Mouse (Mus musculus) thymus, postnatal 0 days (tissue): ENCODE measurements around the gene Tmem238. TPM values are rescaled to one million over a fixed set of nuclear protein-coding genes. Genes with fewer than 3 reads are reported as not detected.

ENCODE experiments used
- DNase-seq: peaks from one replicate; pipeline ENCODE4 v3.0.0-alpha.2; 2015; ENCODE audit warnings: low spot score
- polyA plus RNA-seq: library from polyadenylated mRNA; unstranded; fragments of >200 nt; fragmentation: Nextera tagmentation; extraction: Ambion mirVana; gene quantifications from 2 replicates; pipeline ENCODE4 v1.2.1, GENCODE M21; 2015

Gene Tmem238
- polyA plus RNA-seq, 1 experiment from 2014 or later = 9.6 TPM

DNA sequence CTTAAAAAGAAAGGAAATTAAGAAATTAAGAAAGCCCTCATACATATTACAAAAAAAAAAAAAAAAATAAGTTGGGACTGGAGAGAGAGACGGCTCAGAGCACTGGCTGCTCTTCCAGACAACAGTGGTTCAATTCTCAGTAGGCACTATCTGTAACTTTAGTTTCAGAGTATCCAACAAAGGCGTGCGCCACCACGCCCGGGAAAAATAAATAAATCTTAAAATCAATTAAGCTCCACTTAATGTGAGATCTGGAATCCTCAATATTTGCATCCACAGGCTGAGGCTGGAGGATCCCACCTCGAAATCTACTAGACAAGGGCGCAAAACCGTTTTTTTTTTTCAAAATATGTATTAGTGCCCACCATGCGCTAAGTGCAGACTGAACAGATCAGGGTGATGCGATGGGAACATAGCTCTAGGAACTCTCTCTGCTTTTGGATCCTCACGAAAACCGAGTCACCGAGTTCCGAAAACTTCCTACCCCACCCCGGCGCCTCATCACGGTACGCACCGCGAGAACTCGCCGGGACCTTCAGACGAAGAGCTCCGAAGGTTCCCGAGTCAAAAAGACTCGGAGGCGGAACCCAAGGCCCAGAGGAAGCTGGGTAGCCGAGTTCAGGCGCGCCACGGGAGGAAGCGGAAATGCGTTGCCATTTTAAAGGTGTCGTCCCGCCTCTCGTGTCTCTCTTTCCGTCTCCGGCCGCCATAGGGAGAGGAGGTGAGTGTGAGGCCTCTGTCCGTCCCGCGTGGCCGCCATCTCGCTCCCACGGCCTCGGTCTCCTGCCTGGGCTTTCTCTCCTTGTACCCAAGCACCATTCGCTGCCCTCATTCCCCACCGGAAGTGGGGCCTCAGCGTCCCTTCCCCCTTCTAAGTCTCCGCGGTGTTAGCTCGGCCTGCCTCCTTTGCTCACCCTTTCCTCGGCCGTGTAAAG lies 3.1 kb upstream of the Tmem238 start, which contains the start of gene Rpl28:
TSS of gene Rpl28 (plus strand) at position 597 of the 935 bp plus-strand sequence.
- peak; percentile 98 for DNase-seq

DNA sequence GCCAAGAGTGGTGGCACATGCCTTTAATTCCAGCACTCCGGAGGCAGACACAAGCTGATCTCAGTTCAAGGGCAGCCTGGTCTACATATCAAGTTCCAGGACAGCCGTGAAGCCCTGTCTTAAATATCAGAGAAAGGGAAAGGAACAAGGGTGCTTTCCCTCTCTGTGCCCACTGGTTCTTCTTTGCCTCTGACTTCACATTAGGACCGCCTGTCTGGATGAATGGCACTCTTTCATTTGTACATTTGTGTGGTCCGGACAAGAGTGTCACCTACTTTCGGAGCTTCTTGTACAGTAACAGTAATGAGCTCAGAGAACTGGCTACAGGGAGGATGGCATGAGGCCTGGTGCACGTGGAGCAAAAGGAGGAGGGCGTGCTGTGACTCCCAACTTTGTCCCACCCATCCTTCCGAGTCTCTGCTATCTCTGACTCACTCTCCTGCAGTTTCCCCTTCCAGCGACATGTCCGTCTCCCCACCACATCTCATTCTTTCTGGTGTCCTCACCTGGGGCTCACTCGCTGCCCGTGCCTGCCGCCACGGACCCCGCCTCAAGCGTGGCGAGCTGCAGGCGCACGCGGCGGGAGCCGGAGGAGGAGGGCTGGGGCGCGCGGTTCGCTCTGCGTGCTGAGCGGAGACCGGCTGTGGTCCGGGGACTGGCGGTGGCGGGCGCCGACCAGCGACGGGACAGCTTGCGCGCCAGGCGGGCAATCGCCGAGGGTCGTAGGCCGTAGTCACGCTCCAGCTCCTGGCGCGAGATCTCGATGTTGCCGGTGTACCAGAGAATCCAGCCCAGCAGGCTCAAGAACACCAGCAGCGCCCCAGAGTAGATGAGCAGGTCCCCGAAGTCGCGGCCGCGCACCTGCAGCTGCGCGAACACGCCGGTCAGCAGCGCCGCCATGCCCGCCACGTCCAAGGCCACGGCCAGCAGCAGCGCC lies 689 bp downstream of the Tmem238 start:
- peak; percentile 32 for DNase-seq

DNA sequence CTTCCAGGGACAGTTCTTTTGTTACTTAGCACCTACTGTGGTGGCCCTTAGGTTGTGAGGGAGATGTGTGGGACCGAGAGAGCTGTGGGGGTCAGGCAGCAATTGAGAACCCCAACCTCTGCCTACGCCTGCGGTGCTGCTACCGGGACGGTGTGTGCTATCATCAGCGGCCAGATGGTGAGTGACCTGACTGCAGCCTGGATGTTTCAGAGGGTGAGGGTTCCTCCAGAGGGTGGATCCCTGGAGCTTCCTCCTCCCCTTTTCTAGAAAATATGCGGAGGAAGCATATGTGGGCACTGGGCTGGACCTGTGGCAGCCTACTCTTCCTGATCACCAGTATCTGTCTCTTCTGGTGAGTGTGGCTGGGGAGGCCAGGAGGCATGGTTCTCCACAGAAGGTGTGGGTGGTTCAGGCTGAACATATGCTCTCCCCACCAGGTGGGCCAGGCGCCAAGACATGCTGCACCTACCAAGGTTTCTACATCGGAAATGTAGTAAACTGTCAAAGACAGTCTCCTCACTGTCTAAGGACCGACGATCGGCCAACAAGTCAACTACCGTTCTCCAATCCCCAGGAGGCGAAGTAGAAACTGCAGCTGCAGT lies 5.7 kb downstream of the Tmem238 start:
- DNase-seq = no peak

DNA sequence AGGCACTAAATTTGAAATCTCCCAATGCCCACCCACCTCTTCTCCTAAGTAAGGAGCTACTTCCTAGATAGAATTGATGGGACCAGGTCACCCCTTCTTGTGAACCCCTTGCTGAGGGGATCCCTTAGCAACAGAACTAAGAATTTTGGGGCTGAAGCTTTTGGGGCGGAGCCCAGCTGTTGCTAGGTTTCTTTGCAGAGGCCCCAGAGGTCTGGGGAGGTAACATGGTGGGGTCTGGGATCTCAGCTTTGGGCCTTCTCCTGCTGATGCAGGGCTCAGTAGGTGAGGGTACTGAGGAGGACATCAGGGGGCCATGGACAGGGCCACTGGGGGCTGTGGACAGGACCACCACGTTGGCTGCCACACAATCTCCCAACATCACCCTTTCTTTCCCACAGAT lies 6.7 kb downstream of the Tmem238 start, which contains the start of the genes Il11 and Tmem190:
TSS of gene Il11 (minus strand) at position 101 of the 400 bp plus-strand sequence.
TSS of gene Tmem190 (plus strand) at position 179 of the 400 bp plus-strand sequence.
- no peak for DNase-seq

DNA sequence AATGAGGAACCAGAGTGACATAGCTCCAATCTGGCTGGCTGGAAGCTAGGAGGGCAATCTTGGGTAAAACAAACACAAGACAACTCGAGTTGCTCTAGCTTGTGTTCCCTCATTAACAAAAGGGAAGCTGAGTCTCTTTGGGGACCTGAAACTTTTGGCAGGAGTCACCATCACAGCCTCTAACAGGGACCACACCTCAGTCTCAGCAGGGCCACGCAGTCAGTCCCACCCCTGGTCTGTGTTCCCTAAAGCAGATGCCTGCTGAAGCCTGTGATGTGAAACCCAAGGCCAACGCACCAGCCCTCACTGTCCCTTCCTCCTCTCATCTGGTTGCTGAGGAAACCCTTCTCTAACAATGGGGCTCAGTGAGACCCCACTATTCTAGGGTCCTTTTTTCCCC lies 7.3 kb downstream of the Tmem238 start:
- DNase-seq = no peak

DNA sequence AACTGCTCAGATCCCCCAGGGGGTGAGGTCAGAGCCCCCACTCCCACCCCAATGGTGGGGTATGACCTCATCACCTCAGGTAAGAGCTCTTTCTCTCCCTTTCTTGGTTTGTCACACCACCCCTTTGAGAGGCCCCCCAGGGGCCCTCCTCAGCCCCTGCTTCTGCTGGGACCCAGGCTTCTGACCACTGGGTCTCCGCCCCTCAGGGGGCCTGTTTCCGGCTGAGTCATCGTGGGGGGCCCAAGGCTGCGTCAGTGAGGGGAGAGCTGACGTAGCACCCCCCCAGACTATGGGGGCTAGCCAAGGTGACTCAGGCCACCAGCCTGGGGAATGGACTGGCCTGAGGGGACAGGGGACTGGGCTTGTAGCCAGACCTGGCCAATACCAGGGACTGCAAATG lies 9.5 kb downstream of the Tmem238 start:
- DNase-seq = peak; percentile 15

DNA sequence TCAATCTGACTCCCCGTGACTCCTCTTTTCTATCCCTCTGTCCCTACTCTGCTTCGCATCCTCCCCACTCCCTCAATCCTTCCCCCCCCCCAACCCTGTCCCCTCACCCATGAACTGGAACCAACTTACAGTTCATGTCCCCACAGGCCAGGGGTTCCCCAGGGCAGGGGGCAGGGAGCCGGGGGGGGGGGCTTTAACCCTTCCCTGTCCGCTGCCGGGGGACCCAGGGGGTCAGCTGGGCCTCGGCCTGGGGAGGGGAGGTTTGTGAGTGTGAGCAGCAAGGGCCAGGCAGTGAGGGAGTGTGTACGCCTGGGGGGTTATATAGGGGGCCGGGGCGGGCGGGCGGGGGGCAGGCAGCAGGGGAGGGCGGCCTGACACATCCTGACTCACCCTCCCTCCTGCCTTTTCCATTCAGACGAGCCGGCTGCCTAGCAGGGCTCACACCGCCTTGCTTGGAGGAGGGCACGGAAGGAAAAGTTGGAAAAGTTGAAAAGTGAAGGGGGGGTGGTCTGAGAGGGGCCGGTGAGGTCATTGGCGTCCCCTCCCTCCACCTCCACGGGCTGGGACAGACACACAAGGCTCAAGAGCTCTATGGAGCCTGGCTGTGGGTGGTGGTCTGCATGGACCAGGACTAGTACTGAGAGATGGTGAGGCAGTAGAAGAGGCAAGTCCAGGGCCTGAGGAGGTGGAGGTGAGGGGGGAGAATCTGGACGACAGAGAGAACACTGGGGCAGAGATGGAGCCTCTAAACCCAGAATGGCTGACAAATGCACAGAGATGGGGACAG lies 11.4 kb downstream of the Tmem238 start:
- DNase-seq = no peak

DNA sequence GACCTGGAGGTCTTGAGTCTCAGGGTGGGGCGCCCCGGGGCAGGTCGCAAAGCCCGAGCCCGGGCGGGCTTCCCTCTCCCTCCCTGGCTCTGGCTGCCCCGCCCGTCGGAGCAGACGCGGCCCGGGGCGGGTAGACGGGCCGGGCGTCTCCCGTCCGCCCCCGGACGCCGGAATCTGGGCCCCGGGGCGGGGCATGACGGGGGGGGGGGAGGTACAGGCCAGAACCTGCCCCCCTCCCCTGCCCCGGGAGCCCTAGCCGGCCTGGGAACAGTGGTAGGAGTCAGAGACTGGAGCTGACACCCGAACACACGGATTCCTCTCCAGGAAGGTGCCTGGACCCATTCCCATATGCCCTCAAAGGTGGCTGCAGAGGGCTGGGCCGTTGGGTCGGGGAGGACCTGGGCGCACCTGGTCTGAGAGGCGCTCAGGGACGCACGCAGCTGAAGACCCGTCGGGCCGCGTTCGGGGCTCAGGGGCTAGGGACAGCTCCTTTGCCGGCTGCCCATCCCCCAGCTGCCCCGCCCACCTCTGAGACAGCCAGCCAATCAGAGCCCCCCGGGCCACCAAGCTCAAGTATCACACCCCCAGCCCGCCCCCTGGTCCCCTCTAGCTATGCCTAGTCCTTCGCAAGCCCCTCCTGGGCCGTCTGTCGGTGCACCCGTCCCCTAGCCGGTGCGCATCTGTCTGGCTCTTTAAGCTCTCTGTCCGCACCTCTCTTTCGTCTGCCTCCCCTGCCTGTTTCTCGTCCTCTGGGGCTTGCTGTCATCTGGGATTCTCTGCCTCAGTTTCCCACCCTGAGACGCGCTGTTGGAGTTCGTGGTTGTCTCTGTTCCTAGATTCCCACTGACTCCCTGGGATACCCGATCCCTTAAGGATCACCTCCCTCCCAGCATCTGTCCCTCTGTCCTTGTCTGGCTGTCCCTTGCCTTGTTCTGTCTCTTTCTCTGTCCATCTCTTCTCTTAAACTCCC lies 12.3 kb downstream of the Tmem238 start:
- peak; percentile 17 for DNase-seq

DNA sequence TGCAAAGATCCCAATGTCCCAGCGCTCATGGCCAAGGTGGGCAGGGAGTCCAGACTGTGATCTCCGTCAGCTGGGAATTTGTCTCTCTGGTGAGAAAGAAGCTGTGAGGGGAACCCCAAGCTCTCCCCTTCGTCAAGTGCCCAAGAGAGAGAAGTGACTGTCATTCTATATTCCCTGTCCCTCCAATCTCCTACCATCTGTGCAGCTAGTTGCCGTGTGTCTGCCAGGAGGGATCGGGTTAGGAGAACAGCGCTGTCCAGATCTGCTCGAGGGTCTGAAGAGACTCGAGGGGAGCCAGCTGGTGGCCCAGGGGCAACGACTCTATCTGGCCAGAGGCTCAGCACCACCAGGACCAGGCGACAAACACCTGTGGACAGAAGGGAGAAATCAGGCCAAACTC lies 13.3 kb downstream of the Tmem238 start:
- no peak for DNase-seq

DNA sequence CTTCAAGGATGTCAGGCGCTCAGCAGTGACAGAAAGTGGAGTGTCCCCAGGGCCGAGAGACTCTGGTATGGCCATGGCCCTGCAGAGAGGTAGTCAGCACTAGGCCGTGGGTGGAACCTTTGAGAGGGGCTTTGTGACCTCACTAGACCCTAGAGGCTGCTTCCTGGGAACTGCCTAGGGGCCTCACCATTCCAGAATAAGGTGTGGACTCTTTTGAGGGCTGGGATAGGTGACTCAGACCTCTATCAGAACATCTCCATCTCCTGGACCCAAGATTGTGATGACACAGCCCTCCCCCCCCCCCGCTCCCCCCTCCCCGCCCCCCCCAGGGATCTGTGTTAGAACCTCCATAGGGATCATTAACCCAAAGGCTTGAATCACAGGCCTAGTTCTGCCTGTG lies 18.3 kb downstream of the Tmem238 start, which contains the start of gene Fam71e2:
TSS of gene Fam71e2 (minus strand) at position 101 of the 400 bp plus-strand sequence.
- DNase-seq = no peak

DNA sequence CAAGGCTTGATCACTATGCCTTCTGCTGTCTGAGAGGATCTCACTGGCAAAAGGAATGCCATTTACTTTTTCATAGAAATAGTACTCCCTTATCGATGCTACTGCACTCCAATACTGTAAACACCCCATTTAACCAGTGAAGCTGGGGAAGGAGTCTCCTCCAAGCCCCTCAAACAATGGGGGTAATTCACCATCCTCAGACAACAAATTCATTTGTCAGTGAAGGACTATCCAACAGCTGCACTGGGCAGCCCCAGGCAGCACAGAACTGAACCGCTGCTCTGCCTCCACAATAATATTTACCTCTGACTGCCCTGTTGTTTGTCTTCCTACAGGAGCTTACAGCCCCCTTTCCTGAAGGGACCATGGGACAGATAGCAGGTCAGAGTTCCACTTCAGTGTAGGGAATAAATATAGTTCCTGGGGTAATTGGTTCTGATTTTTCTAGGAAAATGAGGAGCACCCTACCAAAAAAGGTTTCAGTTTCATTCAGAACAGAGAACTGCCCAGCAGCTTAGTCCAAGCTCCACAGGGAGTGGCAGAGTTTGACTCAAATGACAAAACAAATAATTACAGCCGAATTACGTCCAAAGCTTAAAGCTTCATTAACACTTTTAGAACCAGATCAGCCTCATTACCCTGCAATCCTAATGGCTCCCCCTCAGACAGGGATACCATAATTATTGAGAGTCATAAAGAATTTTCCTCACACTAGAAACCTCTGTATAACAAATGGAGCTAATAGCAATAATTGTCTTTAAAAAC lies 24.3 kb downstream of the Tmem238 start:
- no peak for DNase-seq

DNA sequence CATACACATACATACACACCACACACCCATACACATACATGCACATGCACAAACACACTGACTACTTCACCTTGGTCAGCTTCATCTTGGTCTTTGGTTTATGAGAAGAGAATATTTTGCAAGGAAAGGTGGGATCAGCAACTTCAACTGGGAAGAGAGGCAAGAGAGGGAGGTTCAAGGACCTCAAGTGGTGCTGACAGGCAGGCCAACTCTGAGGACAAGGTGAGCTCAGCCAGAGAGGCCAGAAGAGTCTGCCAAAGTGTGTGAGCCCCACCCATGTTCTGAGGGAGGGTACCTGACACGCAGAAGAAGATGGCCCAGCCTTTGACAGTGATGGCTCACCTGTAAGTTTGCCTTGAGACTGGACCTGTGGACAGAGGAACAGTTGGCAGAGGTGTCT lies 29.8 kb downstream of the Tmem238 start:
- DNase-seq = no peak

DNA sequence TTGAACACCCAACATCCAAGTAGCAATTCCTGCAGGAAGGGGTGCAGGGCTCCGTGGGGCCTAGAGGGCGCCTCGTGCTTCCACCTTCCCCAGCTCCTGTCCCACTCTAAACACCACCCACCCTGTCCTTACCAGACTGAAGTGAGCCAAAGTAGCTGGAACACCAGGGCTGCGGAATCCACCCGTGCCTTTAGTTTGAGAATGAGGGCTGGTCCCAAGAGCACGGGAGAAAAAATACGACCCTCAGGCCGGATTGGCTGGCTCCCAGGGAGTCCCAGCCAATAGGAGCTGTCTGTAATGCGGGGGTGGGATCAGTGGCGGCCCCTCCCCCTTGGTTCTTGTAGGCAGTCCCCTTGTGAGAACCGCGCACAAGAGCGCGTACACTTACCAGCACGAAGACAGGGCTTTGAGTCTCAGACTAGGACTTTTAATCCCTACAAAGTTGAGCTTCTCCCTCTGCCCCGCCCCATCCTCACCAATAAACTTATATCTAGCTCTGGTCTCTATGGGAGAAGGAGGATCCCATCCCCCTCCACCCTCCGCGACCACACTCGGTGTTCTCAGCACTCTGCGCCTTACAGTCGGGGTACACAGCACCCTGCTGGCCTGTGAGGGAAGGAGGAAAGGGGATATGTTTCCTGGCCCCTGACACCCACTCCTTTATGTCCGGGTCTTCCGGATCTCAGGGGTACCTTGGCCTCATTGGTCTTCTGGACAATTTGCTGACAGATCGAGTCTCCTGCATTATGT lies 36.5 kb downstream of the Tmem238 start, which contains the start of gene Cox6b2:
TSS of gene Cox6b2 (minus strand) at position 274 of the 750 bp plus-strand sequence.
- peak; percentile 92 for DNase-seq

DNA sequence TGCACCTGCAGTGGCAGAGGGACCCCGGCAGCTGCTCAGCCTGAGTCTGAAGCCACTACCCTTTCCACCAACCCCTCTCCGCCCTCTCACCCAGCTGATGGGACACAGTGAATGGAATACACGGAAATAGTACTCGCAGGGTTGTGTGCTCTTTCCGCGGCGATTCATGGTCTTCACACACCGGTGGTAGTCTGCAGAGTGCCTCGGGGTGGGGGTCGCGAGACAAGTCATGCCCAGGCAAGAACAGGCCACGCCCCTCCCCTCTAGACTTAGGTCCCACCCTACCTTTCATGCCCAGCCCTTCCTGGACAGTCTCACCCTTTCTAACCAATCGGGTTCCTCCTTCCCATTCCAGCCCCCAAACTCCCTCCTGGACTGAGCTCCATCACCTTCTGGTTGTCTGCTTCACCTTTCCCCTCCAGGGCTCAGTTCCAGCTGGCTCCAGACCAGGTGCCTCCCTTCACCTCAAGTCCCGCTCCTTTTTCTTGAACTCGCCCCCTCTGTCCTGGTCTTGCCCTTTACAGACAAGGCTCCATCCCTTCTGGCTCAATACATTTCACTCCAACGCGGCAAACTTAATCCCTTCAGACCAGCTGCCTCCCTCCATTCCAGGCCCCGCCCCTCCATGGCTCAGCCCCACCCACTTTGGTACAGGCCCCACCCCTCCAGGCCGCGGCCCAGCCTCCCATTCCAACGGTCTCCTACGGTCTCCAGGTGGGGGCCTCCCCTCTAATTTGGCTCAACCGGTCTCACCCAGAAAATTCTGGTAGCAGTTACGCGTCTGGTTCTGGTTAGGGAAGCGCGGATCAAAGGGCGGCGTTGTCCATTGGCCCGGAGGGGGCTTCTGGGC lies 37.3 kb downstream of the Tmem238 start:
- DNase-seq = peak; percentile 30

DNA sequence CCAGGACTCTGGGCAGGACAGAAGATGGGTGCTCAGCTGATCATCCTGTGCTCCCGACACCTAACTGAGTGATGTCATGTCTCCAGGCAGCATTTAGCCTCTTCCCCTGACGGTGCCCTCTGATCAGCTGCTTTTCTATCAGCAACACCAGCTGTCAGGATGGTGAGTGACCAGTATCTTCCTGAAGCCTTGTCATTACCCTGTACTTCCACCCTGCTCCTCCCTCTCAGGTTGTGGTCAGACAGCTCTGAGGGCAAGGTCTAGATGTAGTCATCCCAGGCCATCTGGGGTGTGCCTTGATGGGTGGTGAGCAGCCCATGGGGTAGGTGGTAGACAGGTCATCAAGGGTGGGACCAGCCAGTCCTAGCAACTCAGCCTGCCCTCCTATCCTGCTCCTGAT lies 40.3 kb downstream of the Tmem238 start:
- DNase-seq = no peak

DNA sequence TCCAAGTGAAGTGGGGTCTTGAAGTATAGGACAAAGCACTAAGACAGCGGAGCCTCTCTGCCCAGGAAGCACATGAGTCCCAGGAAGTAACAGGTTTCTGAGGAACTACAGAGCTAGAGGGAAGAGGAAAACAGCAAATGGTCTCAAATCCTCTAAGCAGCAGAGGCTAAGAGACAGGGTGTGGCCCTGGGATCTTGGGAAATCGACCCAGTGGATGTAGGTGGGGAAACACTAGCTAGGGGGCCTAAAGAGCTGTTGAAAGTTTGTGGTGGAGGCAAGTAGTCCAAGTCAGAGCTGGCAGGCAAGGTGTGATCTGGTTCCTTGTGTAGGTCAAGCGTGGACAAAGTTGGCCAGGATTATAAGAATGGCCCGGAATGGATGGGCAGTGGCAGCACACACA lies 41.1 kb downstream of the Tmem238 start:
- DNase-seq = no peak
